Mouse (Mus musculus) embryo, embryonic 10.5 days (tissue): Measurements from ENCODE around the gene Tmem216.
A peak's percentile ranks its signal among the peaks of the same experiment; 100 is the strongest.
"Not testable (repeated sequence)": the region's sequence is repeated elsewhere in the genome, so short reads cannot be mapped to it uniquely, and the experiment has no call there.

Experiments used
- DNase-seq: peaks from one replicate; pipeline ENCODE4 v3.0.0-alpha.2; 2015; ENCODE audit warnings: low spot score

Gene Tmem216

DNA sequence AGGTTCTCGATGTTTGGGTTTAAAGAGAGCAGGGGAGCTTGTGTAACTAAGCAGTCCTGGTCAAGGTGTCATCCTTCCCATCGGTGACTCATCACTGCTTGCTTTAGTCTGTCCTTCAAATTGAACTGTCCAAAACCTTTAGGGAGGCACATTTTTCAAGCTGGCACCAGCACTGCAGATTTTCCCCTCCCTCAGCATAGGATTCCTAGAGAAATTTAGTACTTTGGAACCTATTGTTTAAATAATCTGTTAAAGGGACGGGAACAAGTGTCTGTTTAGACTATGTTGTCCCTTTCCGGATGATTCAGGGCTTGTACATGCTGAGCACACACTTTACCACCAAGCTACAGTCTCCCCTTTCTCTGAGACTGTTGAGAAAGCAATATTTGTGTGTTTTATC lies 9.2 kb upstream of the Tmem216 start:
- DNase-seq = no peak

DNA sequence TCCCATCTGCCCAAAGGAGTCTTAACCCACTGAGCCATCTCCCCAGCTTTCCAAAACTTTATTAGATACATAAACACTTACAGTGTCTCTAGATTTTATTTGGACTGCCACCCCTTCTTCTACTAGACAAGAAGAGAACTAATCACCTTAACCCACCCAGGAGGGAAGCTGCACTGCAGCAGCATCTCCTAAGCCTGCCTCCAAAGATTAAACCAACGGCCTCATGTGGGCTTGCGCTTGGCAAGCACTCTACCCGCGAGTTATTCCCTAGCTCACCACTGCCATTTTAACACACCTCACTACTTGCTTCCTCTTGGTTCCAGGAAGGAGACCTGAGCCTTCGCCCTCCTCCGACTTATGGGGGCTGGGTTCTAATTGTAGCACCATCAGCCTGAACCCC lies 8.2 kb upstream of the Tmem216 start:
- DNase-seq = no peak

DNA sequence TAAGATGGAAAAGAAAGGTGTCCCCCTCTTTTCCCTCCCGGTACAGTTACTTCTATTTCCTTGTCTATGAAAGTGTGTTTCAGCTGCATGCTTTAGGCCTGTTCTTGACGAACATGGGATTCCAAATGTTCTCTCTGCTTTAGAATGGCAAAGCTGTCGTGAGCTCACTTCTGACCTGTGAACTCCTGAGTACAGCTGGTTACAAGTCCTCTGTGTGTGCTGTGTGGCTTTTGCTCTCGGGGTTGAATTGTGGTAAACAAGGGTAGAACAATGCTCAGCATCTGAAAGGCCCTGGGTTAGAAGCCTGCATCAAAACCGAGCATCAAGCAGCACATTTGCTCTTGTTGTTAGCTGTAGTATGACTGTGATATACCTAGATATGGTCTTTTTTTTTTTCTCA lies 6.3 kb upstream of the Tmem216 start:
- DNase-seq = no peak

DNA sequence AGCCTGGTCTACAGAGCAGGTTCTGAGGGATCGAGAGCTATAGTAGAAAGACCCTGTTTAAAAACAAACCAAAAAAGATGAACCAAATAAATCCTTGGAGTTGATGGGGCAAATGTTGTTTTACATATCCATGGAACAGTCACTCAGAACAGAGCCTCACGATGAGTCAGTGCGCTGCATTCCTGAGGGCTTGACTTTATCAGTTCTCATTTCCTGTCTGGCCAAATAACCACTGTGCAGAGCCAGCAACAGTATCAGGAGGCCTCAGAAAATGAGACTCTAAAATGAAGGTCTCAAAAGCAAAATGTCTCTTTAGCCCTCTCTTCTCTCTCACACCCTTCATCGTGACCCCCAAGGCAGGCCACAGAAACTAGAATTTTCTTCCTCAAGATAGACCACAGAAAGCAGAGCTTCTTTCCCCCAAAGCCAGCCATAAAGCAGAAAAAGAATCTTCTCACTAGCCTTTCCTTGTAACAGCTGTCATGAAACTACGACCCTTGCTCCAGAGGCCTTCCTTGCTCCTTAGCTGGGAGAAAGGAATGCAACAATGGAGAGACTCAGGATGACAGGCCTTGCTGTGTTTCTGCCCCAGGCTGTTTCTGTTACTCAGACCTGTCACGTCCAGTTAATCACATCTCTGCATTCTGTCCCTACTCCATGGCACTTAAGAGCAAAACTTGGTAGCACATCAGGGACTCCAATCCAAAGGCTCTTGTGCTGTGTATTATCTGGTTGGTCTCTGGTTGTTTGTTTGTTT lies 5.7 kb upstream of the Tmem216 start:
- peak; percentile 42 for DNase-seq

DNA sequence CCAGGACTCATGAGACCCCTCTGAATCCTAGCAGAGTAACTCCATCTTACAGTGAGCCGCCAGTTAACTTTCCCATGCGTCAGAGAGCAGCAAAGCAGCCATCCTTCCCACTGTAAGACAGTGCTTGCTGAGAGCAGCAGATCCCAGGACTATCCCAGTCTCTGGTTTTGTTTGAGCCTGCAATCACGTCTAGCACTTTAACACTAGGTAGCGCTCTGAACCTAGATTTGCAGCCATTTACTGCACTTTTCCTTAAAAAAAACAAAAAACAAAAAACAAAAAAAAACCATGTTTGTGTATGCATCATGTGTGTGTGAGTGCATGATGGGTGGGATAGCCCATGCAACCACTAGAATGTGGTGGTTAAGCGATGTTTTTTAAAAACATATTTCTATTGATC lies 4.1 kb upstream of the Tmem216 start:
- peak; percentile 39 for DNase-seq

DNA sequence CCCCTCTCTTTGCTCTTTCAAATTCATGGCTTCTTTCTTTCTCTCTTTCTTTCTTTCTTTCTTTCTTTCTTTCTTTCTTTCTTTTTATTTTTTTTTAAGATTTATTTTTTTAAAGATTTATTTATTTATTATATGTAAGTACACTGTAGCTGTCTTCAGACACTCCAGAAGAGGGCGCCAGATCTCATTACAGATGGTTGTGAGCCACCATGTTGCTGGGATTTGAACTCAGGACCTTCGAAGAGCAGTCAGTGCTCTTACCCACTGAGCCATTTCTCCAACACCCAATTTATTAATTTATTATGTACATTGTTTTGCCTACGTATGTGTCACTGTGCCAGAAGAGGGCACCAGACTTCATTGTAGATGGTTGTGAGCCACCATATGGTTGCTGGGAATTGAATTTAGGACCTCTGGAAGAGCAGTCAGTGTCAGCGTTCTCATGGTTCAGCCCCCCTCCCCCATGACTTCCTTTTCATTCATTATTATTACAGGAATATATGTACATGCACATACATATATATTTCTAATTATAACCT lies 1.9 kb upstream of the Tmem216 start:
- not testable (repeated sequence) for DNase-seq

DNA sequence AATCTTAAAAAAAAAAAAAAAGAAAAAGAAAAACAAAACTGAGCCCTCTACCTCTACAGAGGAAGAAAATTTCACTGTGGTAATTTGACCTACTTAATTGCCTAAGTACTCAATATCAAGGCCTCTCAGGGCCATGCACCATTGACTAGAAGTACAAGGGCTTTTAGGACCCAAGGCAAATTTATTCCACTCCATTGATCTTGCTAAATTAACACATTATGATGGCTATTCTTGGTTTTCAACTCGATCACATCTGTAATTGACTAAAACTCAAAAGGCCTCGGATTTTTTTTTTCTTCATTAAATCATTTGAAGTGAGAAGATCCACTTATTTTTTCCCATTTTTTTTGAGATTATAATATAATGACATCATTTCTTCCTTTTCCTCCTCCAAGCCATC lies 1.4 kb upstream of the Tmem216 start:
- no peak for DNase-seq

DNA sequence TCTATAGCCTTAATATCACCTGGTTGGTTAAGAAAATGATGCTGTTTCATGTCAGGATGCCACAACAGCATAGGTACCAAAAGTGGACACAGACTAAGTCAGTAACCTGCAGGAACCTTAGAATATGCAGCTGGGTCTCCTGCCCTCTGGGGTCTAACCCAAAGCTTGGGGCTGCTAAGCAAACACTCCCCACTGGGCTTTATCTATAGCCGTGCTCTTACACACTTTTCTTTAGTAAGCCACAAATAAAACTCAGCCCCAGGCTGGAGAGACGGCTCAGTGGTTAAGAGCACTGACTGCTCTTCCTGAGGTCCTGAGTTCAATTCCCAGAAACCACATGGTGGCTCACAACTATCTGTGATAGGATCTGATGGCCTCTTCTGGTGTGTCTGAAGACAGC lies 963 bp upstream of the Tmem216 start:
- no peak for DNase-seq

DNA sequence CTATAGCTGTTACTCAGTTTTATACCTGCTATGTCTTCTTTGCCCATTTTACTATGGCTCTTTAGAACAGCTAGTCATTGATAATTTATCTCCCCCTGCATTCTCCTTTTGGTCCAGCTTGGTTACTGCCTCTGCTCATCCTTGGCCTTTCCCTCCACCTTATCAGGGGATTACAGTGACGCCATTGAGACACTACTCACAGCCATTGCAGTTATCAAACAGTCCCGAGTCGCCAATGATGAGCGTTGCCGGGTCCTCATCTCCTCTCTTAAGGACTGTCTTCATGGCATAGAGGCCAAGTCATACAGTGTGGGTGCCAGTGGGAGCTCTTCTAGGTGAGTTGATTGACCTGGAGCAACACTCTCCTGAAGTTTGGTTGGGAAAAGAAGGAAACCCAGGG lies 16.6 kb downstream of the Tmem216 start:
- no peak for DNase-seq

DNA sequence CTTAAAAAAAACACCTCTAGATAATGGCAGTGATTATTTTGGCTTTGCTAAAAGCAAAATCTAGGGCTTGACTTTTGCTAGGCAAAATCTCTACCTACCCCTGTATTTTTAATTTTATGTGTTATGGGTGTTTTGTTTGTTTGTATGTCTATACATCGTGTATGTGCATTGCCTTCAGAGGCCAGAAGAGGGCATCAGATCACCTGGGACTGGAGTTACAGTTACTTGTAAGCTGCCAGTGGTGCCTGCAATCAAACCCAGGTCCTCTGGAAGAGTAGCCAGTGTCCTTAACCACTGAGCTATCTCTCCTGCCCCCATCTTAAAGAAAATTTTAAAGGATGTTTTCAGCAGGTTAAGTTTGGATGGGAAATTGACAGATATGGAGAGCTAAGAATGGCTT lies 26.0 kb downstream of the Tmem216 start:
- peak; percentile 11 for DNase-seq

DNA sequence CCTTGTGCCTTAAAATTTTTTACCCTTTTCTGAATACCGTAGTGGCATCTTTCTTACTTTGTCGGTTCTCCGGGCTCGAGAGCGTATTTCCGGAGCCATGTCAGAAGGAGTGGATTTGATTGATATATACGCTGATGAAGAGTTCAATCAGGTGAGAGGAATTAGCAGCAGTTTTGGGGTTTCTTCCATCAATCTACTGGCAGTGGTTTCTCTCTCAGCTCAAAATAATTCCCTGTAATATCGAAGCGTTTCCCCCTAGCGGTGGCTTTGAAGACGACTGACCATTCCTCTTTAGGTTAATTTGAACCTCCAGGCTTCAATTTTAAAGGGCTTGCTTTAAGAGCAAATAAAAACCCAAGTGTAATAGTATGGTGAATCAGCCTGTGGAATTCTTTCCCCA lies 30.1 kb downstream of the Tmem216 start, which contains the start of gene Sdhaf2:
Gene Sdhaf2, minus strand, starts transcription at position 233 of the 400 bp plus-strand sequence.
- DNase-seq = peak; percentile 84

DNA sequence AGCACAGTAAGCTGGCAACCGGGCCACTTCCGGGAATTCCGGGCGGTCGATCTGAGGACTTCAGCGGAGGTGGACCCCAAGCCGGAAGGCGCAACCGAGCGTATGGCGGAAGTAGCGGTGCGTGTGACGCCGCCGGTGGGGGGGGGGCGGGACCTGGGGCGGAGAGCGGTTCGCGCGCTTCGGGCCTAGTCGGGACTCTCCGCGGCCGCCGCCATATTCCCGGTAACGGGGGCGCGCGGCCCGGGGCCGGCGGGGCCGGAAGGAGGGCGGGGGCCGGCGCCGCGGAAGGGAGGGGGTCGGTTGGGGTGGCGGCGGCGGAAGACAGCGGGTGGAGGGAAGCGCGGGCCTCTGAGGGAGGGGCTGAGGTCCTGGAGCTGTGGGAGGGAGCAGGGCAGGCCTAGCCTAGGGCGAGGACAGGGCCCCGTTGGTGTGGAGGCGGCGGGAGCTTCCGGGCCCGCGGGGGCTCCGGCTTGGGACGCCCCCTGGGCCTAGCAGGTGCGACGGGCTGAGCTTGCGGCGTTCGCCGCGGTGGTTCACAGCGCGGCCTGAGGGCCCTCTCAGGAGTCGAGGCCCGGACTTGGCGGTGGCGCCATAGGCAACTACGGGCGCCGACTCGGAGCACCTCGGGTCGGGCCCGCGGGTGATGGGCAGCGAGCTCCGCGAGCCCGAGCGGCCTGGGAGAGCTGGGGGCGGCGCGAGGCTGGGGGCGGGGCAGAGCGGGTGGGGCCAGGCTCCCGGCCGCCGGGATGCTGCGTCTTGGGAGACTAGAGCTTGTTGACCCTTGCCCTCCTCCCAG lies 30.7 kb downstream of the Tmem216 start, which contains the start of gene Cpsf7:
Gene Cpsf7, plus strand, starts transcription at position 161 of the 796 bp plus-strand sequence.
- DNase-seq = peak; percentile 96

DNA sequence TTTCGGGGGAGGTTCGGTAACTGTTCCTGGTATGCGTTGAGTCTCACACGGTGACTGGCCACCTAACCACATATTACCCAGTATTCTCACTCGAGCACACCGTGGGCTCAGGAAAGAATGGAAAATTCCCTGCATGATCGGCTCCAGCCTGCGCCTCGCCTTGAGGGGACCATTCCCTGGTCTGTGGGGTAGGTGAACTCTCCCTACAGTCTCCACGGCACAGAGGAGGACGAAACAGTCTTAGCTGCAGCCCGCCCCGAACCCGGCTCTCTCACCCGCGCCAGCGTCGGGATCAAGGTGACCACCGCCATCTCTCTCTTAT lies 31.3 kb downstream of the Tmem216 start:
- DNase-seq = no peak

DNA sequence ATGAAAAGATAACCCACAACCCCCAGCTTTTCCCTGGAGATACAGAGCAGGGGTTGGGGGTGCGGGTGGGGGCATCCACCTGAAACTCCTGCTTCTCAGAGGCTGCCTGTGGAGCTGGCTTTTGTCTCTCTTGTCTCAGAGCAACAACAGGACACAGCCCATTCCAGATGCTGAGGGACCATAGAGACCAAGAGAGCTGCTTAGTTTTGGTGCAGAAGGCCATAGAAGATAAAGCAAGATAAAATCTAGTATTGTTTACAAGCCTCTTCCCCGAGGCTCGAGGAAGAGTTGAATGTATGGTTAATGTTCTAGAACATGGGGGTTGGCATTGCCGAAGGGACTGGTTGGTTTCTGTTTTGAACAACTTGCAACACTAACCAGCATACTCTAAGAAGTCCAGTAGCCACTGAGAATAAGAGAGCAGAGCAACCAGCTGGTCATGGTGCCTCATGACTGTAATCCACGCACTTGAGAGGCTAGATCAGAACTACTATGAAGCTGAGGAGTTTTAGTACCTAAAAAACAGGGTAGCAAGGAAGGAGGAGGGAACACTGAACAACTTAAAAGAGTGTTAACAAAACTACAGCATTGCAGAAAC lies 32.5 kb downstream of the Tmem216 start:
- DNase-seq = no peak

DNA sequence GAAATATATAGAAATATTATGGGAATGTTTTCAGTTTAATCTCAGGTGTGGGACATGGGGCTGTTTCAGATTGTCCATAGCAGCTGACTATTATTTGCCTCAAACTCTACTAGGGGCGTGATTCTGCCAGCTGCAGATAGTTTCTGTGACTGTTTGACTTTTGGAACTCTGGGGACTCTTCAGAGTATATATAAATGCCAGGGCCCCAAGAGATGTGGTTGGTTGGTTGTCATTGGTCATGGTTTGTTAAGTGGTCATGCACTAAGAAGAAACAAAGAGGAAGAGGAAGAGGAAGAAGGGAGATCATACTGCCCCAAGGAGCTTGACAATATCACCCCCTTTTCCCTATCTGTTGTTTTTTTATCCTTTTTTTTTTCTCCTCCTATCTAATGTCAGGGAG lies 34.1 kb downstream of the Tmem216 start:
- DNase-seq = no peak

DNA sequence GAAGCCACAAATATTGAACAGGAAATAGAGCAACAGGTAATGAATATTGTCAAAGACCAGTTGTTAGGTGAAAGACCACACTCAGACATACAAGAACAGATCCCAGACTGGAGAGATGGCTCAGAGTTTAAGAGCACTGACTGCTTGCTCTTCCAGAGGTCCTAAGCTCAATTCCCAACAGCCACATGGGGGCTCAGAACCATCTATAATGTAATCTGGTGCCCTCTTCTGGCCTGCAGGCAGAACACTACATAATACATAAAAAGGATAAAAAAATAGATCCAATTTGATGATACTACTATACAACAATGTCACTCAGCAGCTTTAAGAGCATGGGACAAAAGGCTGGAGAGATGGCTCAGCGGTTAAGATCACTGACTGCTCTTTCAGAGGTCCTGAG lies 35.7 kb downstream of the Tmem216 start:
- peak; percentile 68 for DNase-seq

DNA sequence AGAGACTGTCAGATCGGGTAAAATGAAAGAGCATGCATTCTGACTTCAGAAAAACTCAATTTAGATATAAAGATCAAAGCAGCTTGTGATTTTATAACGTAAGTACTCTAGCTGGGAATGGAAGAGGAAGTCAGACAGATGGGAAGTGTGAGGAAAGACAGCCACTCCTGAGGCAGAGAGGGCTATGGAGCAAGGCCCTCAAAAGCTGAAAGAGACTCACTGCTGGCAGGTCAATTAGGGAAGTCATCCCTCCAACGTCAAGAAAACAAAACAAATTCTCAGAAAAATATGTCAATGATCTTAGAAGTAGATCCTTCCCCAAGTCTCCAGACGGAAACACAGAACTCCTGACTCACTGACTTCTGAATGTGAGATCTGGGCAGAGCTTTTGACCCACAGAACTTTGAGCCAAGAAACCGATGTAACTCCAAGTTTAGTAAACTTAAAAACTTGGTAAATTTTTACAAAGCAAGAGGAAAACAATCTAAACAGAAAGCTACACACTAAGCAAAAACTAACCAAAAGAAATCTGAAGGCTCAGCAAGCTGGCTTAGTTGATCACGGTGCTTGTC lies 45.2 kb downstream of the Tmem216 start:
- DNase-seq = no peak

DNA sequence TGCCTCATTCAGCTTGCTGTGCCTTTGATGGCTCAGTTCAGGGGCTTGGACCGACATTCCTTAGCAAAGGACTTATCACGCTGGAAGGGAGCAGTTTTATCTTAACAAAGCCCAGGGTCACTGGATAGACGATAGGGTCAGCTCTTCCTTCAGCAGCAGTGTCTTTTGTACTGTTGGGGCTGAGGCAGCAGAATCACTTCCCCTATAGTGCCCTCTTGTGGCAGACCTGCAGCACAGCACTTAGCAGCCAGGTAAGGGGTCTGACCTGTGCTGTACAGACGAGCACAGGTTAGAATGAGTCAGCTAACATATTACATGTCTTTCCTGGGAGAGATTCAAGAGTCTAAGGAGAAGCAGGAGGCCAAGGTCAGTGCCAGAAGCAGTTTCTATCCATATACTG lies 53.5 kb downstream of the Tmem216 start:
- DNase-seq = peak; percentile 82

DNA sequence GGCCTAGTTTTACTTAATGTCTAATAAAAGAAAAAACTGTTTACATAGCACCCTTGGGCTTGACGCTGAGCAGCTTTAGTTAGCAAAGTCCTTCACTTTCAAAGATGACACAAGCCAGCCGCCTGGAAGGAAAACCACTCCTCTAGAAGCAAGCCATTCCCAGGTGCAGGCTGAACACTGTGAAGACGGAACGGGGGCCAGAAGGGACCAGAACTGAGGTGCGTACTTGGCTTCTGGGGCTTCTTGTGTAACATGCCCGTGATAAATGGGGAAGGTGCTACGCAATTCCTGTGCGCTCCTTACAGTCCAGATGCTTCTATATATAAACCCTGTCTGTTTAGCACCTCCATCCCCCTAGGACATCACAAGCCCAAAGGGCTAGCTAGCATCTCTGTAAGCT lies 55.5 kb downstream of the Tmem216 start:
- DNase-seq = no peak

DNA sequence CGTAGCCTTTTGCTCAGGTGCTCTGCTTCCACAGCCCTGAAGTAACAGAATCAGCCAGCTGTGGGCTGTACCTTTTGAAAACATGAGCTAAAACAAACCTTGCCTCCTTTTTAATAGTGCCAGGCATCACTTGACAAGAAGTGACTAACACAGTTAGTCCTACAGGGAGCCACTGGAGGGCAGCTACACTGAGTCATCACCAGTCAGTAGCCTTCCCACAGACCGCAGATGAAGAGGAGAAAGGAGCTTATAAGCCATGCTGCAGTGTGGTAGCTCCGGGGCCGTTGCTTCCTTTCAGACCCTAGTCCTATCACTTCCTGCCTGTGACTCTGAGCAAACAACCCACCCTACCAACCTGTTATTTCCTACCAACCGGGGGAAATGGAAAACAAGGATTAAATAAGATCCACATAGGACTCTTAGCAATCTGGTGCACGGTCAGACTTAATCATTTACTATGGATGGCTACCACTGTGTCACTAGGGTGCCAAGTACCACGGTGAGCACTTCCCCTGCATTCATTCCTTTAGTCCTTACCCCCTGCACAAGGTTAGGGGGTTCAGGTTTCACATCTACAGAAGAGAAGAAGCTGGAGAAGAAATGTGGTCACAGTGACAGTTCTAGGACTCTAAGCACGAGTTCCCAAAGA lies 58.4 kb downstream of the Tmem216 start:
- DNase-seq = no peak

DNA sequence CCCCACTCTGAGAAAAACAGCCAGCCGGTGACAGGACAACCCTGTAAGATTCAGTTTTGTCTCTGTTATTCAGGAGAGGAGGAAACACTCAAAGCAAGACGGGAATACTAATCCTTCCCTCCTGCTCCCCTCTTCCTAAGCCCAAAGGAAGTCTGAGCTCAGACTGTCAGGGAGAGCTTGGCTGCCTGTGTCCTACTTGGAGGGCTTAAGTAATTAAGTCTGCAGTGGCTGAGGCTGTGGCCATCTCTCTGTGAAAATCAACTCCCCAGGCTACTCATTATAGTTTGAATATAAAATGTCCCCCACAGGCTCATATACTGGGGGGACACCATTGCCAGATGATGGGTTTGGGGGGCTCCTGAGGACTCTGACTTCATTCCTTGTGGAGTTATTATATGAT lies 59.1 kb downstream of the Tmem216 start:
- no peak for DNase-seq

DNA sequence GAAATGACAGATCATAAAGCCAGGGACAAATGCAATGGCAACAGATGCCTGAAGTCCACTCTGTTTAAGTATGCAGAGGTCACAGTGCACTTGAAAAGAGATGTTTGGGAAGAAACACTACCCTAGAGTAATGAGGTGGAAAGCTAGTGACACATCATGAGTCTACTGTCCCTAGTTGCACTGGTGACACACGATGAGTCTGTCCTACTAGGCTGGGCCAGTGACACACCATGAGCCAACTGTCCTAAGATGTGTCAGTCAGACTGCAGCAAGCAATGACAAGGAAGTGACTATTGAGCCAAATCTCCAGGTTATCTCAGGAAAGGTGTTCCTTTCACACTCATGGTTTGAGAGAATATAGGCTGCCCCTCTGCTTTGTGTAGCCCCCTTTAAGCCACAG lies 60.4 kb downstream of the Tmem216 start:
- no peak for DNase-seq
